Mouse (Mus musculus) T-helper 2 cell (primary cell): ENCODE measurements around the gene Medag.

Experiments used
- in situ Hi-C: fragments of 300-600 bp; cut with MboI, MseI; formaldehyde crosslinking; loops from one replicate; pipeline ENCODE4 v1.15.1; 2025; ENCODE audit warnings: high pct_unique_total_duplicates

Medag gene

GRCm38 (mm10) chr5:149411509-149412193, at the start of gene Medag:
Medag (plus strand) TSS chr5:149411749.
- in situ Hi-C loops = no loop called here

DNA sequence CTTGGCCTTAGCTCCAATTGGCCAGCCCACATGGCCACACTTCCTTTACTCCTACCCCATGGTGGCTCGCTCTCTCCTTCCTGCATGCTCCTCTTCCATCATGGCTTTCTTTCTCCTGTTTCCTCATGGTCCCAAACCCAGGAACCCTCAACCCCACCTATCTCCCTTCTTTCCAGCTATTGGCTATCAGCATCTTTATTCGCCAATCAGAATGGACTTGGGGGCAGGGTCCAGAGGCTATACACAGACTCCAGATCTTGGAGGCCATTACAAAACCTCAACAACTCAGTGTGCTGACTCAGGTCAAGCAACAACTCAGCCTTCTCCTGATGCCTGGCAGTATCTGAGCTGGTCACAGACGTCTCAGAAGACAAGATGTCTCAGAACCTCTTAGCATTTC, 48.9 kb upstream of the Medag start:
- in situ Hi-C loops = no loop called here

DNA sequence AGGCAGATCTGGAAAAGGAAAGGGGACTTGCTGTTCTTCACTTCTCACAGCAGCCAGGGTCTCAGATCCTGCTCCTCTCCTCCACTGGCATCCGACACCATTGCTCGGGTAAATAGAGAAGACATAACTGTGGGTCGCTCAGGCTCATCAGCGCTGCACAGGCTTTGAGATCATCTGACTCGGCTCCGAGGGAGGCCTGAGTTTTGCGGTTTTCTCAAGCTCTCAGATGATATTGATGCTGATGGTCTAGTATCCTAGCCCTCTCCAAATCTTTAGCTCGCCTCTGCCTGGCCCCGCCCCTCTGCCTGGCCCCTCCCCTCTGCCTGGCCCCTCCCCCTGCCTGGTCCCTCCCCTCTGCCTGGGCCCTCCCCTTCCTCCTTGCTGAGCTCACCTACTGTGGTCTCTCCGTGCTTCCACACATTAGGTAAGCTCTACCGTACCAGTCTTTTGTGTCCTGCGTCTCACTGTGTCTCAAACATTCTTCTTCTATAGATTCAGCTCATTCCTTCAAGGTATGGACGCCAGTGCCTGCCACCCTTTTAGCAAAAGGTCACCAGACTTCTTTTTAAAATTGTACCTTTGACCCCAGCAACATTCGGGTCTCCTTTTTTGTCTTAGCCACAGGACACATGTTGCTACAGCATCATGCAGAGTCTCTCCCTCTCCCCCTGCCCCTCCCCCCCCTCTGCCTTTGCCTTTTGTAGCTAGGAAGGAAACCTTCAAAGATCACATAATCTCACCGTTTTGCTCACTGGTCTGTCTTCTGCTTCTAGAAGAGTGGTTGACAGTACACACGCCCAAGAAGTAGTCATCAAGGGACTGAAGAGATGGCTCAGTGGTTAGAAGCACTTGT, 47.4 kb upstream of the Medag start:
- in situ Hi-C loops = no loop called here

- in situ Hi-C loops = no loop called here
Measured at GRCm38 (mm10) chr5:149367011-149367410, 44.5 kb upstream of the Medag start.

- in situ Hi-C loops = no loop called here
Measured at GRCm38 (mm10) chr5:149367544-149368466, 43.7 kb upstream of the Medag start.

DNA sequence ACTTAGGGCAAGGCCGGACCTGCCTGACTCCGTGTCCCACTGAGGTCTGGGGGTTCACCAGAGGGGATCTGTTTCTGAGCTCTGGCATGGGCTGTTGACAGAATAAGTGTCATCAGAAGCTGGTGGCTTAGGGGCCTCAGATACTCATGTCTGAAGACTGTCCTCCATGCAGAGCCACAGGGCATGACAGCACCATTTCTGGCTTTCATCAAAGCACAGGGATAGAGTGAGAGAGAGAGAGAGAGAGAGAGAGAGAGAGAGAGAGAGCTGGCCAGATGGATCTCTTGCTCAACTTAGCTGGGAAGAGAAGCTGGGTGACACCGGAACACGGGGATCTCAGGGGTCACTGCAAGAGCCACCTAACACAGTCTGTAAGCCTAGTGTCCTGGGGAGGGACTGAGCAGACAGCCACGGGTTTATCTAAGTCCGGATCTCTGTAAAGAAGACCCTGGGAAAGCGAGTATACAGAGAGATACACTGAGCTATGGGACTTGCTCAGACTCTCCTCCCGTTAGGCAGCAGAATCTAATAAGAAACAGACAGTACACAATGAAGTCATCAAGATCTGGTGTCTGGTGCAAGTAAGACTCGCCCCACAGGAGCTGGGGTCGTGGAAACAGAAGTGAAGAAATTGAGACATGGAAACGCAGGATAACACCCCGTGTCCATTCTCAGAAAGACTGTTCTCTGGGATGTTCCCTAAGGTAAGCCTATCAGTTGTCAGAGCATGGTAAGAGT, 42.8 kb upstream of the Medag start:
- in situ Hi-C loops = no loop called here

DNA sequence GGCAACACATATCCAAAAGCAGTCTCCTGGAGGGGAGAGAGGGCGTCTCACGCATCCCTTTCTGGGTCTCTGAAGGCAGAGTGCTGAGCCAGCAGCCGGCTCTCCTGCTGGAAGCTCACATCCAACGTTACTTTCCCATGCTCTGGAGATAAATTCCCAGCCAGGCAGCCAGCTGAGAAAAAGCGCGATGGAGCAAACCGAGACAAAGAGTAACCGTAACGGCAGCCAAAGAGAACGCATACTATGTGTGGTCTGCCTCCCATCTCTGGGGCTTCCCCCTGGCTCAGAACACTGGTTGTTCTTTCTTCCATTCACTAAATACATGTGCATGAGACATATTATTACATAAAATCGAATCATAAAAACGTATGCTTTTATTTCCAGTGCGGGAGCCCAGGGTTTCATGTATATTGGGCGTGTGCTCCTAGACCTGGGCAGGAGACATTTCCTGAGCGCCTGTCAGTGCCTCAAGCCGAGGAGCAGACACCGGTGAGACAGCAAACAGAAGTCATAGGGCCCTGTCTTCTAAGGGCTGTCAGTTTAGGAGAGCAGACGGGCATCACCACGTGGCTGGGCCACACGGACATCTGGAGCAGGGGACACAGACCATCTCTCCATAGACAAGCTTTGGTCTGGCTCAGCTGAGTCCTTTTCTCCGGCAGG, 42.0 kb upstream of the Medag start:
- in situ Hi-C loops = no loop called here

DNA sequence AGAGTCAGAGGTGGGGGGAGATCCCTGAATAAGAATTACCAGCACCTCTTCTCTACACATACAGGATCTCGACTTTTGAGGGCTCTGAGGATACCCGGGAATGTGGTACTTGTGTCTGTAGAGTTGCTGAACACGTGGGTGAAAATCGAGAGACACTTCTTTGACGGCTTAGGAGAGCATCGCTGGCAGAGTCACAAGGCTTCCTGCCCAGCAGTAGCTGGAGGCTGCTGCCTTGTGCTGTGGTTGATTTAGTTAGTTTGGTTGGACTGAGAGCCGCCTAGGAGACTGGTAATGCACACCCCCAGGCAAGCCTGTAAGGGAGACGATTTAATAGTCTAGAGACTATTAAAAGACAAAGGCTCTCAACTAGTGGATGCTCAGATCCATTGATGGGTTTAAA, 39.5 kb upstream of the Medag start:
- in situ Hi-C loops = no loop called here

DNA sequence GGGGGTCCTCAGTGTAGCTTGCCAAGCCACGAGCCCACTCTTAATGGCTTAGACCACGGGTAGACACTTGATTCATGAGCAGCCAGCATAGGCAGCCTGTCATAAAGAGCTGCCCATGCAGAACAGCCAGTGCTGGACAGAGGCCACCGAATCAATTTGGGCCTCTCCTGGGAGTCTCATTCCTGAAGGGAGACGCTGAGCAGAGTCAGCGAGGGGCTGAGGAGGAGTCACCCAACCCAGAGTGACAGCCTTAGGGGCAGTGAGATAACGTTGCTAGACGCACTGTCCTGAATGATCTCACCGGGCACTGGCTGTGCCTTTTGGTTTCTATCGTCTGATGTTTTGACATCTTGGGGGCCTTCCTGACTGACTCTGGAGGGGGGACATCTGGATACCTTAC, 38.3 kb upstream of the Medag start:
- in situ Hi-C loops = no loop called here

GRCm38 (mm10) chr5:149374026-149374425, 37.5 kb upstream of the Medag start:
- in situ Hi-C loops = no loop called here

GRCm38 (mm10) chr5:149375074-149375888, 36.3 kb upstream of the Medag start:
- in situ Hi-C loops = no loop called here

DNA sequence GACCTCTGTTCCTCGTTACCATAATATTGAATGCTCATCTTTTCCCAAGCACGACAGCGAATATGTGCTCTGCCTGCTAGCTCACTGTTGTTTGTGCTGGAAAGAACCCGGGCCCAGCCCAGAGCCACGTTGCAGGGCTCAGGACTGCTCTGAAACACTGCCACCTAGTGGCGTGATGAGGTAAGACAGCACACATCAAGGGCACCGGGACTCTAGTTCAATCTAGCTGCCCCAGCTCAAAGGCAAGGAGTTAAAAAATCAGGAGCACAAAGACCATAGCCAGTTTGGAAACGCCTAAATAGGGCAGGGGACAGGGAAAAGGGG, 35.7 kb upstream of the Medag start:
- in situ Hi-C loops = no loop called here

DNA sequence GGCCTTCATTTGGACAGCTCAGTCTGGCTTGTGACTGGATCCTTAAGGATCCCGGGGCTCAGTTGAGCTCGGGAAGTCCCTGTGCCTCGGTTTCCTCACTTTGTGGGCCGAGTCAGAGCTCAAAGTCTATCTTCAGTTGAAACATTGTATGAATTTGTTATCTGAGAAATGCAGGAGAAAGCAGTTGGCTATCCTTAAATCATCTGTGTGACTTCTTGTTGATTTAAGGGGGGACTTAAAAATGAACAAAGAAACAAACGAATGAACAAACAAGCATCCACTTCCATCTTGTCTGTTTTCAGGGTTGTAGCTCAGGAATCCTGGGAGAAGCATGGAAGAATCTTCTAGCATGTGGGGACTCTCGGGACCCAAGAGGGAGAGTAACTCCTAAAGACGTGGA, 35.2 kb upstream of the Medag start:
- in situ Hi-C loops = no loop called here

DNA sequence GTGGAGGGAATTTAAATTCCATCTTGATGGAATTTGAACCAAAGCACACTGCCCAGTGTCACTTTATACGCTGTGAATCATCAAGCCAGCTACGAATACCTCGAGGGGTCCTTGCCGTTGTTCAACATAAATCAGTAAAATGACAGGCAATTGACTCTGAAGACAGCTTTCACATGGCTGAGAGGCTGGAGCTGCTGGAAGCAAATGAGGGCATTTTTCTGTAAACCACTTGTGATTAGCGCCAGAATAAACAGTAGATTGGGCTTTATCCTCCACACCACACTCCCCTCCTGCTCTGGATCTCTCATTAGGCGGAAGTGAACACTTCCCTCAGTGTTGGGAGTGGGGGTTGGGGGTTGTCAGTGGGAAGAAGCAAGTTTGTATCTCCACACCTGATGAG, 34.3 kb upstream of the Medag start:
- in situ Hi-C loops = no loop called here

GRCm38 (mm10) chr5:149378566-149378965, 33.0 kb upstream of the Medag start:
- in situ Hi-C loops = no loop called here

DNA sequence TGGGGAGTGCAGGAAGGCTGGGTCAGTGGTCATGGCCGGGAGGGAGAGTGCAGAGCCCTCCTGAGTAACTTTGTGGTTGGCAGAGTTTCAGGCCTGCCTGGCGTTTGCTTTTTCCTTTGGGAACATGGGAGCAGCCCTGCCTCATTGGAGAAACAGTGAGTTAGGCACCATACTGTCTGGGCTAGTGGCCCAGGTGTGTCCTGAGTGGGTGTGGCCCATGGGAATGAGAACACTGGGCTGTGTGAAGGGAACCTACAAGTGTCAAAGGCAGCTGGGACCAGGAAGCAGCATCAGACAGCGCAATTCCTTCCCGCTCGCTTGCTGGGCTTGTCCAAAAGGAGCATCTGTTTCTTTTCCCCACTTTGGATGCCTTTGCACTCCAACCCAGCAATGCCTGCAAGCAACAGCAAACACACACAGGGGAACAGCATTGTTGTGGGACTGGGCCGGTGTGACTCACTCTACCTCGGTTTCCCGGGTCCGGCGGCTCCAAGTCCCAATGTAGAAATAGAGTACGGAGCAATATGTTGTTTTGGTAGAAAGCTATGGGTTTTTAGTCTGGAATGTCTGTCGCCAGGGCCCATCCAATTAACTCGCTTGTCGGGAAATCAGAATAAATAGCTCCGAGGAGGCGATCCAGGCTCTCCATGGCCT, 32.3 kb upstream of the Medag start:
- in situ Hi-C loops = no loop called here

- in situ Hi-C loops = no loop called here
Measured at GRCm38 (mm10) chr5:149379861-149380260, 31.7 kb upstream of the Medag start.

GRCm38 (mm10) chr5:149380388-149380916, 31.1 kb upstream of the Medag start:
- in situ Hi-C loops = no loop called here

DNA sequence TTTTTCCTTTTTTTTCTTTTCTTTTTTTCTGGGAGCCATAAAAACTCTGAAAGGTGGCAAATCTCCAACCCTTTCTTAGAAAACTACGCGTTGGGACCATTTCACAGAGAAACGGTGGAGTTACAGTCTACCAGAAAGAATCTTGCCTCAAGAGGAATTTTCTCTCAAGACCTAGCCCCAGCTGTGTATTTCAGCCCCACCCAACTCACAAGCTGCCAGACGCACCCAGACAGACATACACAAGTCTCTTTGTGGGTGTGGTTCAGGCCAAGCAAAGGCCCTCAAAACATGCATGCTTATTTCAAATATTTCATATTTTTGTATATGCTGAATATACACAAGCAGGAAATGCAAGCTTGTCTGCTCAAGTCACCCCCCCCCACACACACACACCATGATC, 29.6 kb upstream of the Medag start:
- in situ Hi-C loops = no loop called here
